Mouse (Mus musculus) hindbrain, embryonic 13.5 days (tissue): ENCODE results near the gene Mrps10. TPM values are rescaled to one million over a fixed set of nuclear protein-coding genes. Genes with fewer than 3 reads are reported as not detected.
"Not testable (repeated sequence)": the region's sequence is repeated elsewhere in the genome, so short reads cannot be mapped to it uniquely, and the experiment has no call there.

Source experiments
- ATAC-seq: fragments of 200-750 bp; cut with Nextera tagmentation; 2 replicates; pipeline ENCODE4 v1.8.0; 2017; ENCODE audit warnings: moderate TSS enrichment; ENCODE audit not compliant: low FRiP score
- H3K27ac ChIP-seq: fragments of 300-500 bp; sonication (generic); 2 replicates; pipeline ENCODE4 v1.5.1; 2015; ENCODE audit warnings: inconsistent platforms, mild to moderate bottlenecking, moderate library complexity
- H3K27me3 ChIP-seq: fragments of 300-500 bp; sonication (generic); 2 replicates; pipeline ENCODE4 v1.6.1; 2015; ENCODE audit warnings: mild to moderate bottlenecking, inconsistent platforms
- H3K36me3 ChIP-seq: fragments of 300-500 bp; sonication (generic); 2 replicates; pipeline ENCODE4 v1.6.1; 2015; ENCODE audit warnings: mild to moderate bottlenecking, inconsistent platforms
- H3K4me1 ChIP-seq: fragments of 300-500 bp; sonication (generic); replicated peaks from 2 replicates; pipeline ENCODE4 v1.6.1; 2015; ENCODE audit warnings: inconsistent platforms
- H3K4me2 ChIP-seq: fragments of 300-500 bp; sonication (generic); 2 replicates; pipeline ENCODE4 v1.6.1; 2015; ENCODE audit warnings: inconsistent platforms, mild to moderate bottlenecking, moderate library complexity
- H3K4me3 ChIP-seq: fragments of 300-500 bp; sonication (generic); 2 replicates; pipeline ENCODE4 v1.5.1; 2015; ENCODE audit warnings: mild to moderate bottlenecking, inconsistent platforms
- H3K9ac ChIP-seq: fragments of 300-500 bp; sonication (generic); 2 replicates; pipeline ENCODE4 v1.6.1; 2015; ENCODE audit warnings: mild to moderate bottlenecking, inconsistent platforms
- H3K9me3 ChIP-seq: fragments of 300-500 bp; sonication (generic); 2 replicates; pipeline ENCODE4 v1.6.1; 2016; ENCODE audit warnings: inconsistent platforms
- WGBS: fragments of 180-500 bp; shearing (Covaris S2); methylation state at CpG from one replicate; pipeline ENCODE4 v1.1.7; 2015; 5-methylcytosine and 5-hydroxymethylcytosine counted together
- polyA plus RNA-seq: library from polyadenylated mRNA; unstranded; fragments of >200 nt; fragmentation: Nextera tagmentation; extraction: Ambion mirVana; gene quantifications from 2 replicates; pipeline ENCODE4 v1.2.1, GENCODE M21; 2015

Gene Mrps10
- polyA plus RNA-seq, 1 experiment from 2014 or later, result 70.6 TPM

GRCm38 (mm10) chr17:47422616-47423015, 53.9 kb downstream of the Mrps10 start:
- 100% methylated on average over 1 of the region's 1 CpGs for WGBS
- ATAC-seq, H3K4me1 ChIP-seq, H3K4me2 ChIP-seq, H3K36me3 ChIP-seq, H3K4me3 ChIP-seq, H3K27me3 ChIP-seq, H3K9ac ChIP-seq, H3K9me3 ChIP-seq, H3K27ac ChIP-seq: not testable (repeated sequence)

GRCm38 (mm10) chr17:47424186-47424585, 55.5 kb downstream of the Mrps10 start:
- no peaks in the 10 kb centered on the region for H3K36me3 ChIP-seq
- H3K27me3 ChIP-seq, result no peaks in the 10 kb centered on the region
- WGBS, result 80% methylated on average over 6 of the region's 6 CpGs
- H3K4me1 ChIP-seq, result peaks cover 7% of the 10 kb centered on the region
- no peaks in the 10 kb centered on the region for H3K9me3 ChIP-seq
- no peak overlapping the region for H3K4me2 ChIP-seq
- ATAC-seq, result no peak
- H3K4me3 ChIP-seq, result no peak overlapping the region
- no peak overlapping the region for H3K9ac ChIP-seq
- no peak overlapping the region for H3K27ac ChIP-seq

GRCm38 (mm10) chr17:47427316-47427715, 58.6 kb downstream of the Mrps10 start:
- H3K36me3 ChIP-seq, result no peaks in the 10 kb centered on the region
- H3K9me3 ChIP-seq, result no peaks in the 10 kb centered on the region
- no peak overlapping the region for H3K27ac ChIP-seq
- 80% methylated on average over 6 of the region's 6 CpGs for WGBS
- no peak overlapping the region for H3K4me3 ChIP-seq
- no peak overlapping the region for H3K4me2 ChIP-seq
- no peak overlapping the region for H3K9ac ChIP-seq
- ATAC-seq, result no peak
- H3K4me1 ChIP-seq, result peaks cover 7% of the 10 kb centered on the region
- 0 out of 2 replicates have a peak, but pooled peaks cover 2% of the 10 kb centered on the region for H3K27me3 ChIP-seq

GRCm38 (mm10) chr17:47428831-47429304, 60.2 kb downstream of the Mrps10 start:
- H3K9me3 ChIP-seq, result no peaks in the 10 kb centered on the region
- 0 out of 2 replicates have a peak, but pooled peaks cover 2% of the 10 kb centered on the region for H3K27me3 ChIP-seq
- no peak overlapping the region for H3K9ac ChIP-seq
- peaks cover 7% of the 10 kb centered on the region for H3K4me1 ChIP-seq
- 4% methylated on average over 8 of the region's 8 CpGs for WGBS
- H3K27ac ChIP-seq, result no peak overlapping the region
- no peaks in the 10 kb centered on the region for H3K36me3 ChIP-seq
- no peak overlapping the region for H3K4me3 ChIP-seq
- ATAC-seq, result peak; percentile 72; the same call in 1 of the 2 replicates
- H3K4me2 ChIP-seq, result peak overlapping the region; percentile 35

- H3K4me2 ChIP-seq, result no peak overlapping the region
- no peak for ATAC-seq
- H3K4me1 ChIP-seq, result peaks cover 7% of the 10 kb centered on the region
- no peak overlapping the region for H3K27ac ChIP-seq
- H3K36me3 ChIP-seq, result no peaks in the 10 kb centered on the region
- H3K9me3 ChIP-seq, result no peaks in the 10 kb centered on the region
- WGBS, result 70% methylated on average over 5 of the region's 5 CpGs
- no peak overlapping the region for H3K9ac ChIP-seq
- H3K4me3 ChIP-seq, result no peak overlapping the region
- H3K27me3 ChIP-seq, result peaks cover 12% of the 10 kb centered on the region
Measured at GRCm38 (mm10) chr17:47430815-47431214, 62.1 kb downstream of the Mrps10 start.

Other genes with a start within 250 kb of the Mrps10 start
- 0.83 and 0.84 TPM in 2 replicates for gene Guca1b, start 16.5 kb downstream of the Mrps10 start, polyA plus RNA-seq
- gene Guca1a, start 31.7 kb downstream of the Mrps10 start, polyA plus RNA-seq, result 0.61 and 0.65 TPM in 2 replicates
- gene AI661453, start 67.7 kb downstream of the Mrps10 start, polyA plus RNA-seq, result 0.22 and 0.34 TPM in 2 replicates
- 0.34 and 0.79 TPM in 2 replicates for gene 1700001C19Rik, start 68.5 kb downstream of the Mrps10 start, polyA plus RNA-seq
- gene Taf8, start 133.4 kb downstream of the Mrps10 start, polyA plus RNA-seq, result 23.4 and 23.5 TPM in 2 replicates
- gene Ccnd3, start 136.2 kb downstream of the Mrps10 start, polyA plus RNA-seq, result 74.3 and 75.2 TPM in 2 replicates
- gene Bysl, start 242.6 kb downstream of the Mrps10 start, polyA plus RNA-seq, result 33.9 and 34.2 TPM in 2 replicates
- gene Med20, start 242.7 kb downstream of the Mrps10 start, polyA plus RNA-seq, result 42.5 and 44.8 TPM in 2 replicates
- gene Gm20517, start 242.7 kb downstream of the Mrps10 start, polyA plus RNA-seq, result 2.1 and 2.7 TPM in 2 replicates